Mouse (Mus musculus) kidney, adult 11 months (tissue): ENCODE measurements around the gene Mgll.

Source experiments
- DNase-seq: peaks from one replicate; pipeline ENCODE4 v3.0.0; 2022

Mgll gene

GRCm38 (mm10) chr6:88804966-88805577 is 80.9 kb downstream of the Mgll start:
- no peak for DNase-seq

DNA sequence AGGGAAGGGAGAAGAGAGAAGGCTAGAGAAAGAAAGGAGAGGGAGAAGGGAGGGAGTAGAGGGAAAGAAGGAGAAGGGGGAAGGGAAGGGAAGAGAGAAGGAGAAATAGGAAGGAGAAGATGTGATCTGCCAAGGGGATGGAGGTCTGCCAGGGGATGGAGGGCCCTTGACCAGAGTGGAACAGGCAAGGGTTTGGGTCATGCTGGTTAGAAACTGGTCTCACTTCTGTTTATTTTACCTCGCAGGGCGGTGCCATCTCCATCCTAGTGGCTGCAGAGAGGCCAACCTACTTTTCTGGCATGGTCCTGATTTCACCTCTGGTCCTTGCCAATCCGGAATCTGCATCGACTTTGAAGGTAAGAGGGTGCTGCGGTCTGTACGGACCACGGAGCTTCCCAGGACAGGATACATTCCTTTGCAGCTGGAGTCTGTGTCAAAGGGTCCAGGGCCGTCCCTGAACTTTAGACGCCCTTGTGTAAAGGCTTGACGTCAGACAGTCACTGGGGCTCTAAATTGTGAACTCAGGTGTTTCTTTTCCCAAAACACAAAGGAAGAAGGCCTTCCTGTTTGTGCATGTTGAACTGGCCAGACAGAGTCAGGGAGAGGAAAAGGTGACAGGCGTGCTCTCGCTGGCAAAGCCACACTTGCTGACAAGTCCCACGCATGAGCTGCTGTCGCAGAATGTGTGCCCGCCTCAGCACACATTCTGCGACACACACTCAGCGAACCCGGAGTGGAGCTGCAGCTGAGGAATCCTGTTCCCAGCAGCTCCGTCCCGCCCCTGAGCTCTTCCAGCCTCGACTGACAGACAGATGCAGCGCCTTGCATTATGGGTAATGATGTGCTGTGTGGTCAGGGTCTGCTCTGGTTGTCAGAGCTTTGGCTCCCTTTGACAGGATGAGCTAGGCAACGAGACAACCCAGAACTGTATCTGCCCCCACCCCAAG is 85.2 kb downstream of the Mgll start:
- DNase-seq, result no peak

- no peak for DNase-seq
Measured at GRCm38 (mm10) chr6:88810291-88810690, 86.1 kb downstream of the Mgll start.

DNA sequence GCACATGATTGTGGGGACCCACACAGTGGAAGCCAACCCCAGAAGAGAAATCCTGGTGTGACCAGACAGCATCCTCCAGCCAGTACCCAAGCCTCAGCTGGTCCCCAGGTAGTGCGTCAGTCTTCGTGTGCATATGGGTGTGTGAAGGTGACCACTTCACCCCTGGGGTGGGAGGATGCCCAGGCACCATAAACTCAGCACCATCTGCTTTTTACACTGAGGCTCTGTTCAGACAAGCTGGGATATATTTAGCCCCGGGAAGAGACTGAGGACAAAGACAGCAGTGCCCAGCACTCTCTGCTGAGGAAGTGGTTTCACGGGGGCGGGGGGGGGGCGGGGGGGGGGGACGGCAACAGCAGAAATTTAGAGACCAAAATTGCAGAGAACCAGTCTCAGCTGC is 87.2 kb downstream of the Mgll start:
- no peak for DNase-seq

DNA sequence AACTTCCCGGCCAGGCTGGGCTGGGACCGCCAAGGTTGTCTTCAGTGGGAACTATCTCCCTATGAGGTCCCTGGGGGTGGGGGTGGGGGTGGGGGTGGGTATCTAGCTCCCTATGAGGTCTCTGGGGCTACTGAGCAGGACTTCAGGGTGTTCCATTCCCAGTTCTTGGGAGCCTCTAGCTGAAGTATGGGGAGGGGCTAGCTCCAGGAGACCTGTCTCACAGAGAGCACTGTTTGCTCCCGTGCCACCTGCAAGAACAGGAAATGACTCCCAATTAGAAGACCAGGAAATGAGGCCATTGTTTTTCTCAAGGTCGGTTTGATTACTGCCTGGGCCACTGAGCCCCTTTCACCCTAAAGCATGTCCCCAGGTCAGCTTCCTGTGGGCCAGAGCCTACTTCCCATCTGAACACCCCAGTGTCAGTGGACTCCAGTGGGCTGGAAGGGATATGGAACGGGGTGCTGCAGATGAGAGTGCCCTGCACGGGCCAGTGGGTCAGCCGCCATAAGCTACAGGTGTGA is 87.7 kb downstream of the Mgll start:
- no peak for DNase-seq

DNA sequence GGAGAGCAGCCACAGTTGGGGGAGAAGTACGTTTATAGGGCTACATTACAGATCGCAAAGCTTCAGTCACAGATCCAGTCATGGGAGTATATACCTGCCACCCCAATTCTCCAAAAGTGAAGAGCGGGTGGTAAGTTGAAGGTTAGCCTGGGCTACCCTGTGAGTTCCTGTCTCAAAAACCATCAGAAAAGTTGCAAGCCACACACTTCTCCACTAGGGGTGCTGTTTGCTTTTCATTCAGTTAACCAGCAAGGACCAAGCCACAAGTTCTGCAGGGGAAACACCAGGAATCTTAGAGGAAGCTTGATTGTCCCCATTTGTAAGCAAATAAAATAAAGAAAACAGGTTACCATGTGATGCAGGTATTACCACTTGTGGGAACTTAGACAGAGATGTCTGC is 88.7 kb downstream of the Mgll start:
- DNase-seq, result no peak

GRCm38 (mm10) chr6:88813832-88814231 is 89.6 kb downstream of the Mgll start:
- no peak for DNase-seq

GRCm38 (mm10) chr6:88815036-88815435 is 90.8 kb downstream of the Mgll start:
- DNase-seq, result no peak

GRCm38 (mm10) chr6:88815489-88815888 is 91.3 kb downstream of the Mgll start:
- DNase-seq, result no peak

- no peak for DNase-seq
Measured at GRCm38 (mm10) chr6:88816913-88817312, 92.7 kb downstream of the Mgll start.

DNA sequence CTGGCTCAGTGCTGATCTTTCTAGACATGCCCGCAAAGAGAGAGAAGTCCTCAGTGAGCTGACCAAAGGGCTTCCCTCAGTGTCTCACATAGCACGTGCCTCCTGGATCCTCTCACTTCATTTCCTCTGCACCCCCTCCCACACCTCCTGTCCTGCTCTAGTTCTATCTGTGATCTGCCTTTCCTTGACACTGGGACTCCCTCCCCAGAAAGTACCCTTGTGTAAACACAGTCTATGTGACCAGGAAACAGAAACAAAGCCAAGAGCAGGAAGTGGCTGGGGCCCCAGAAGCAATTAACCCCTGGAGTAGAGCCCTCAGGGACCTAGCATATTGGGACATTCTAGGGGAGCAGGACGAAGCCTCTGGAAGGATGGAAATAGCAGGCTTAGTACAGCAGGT is 96.6 kb downstream of the Mgll start:
- DNase-seq, result no peak

GRCm38 (mm10) chr6:88821294-88821693 is 97.1 kb downstream of the Mgll start:
- no peak for DNase-seq

DNA sequence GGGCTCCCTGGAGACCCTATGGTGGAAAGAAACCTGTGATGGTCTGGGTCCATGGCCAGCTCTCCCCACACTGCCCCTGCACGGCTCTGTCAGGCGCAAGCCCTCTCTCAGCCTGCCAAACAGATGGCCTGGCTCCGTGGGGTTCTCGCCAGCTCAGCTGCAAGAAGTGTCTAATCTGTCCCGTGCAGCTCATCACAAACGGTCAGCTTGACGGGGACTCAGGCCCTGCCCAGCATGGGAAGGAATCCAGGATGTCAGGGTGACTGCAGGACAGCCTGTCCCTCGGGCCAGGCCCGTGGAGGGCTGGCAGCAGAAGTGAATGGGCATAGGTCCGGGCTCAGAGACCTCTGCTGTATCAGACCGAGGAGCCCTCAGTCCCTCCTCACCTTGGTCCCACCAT is 97.7 kb downstream of the Mgll start:
- DNase-seq, result no peak

DNA sequence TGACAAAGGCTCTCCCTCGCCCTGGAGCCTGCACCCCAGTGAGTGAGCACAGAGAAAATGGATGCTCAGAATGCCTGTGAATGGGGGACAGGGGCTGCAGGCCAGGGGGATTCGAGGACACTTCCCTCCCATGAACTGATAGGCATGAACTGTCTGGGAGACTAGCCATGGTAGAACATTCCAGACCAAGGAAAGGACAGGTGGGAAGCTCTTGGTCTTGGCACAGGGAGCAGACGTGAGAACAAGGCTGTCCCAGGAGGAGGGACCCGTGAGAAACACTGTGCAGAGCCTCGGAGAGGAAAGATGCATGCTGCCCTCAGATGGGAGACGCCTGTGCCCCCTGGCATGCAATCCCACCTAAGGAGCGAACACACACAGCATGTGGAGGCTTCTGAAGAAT is 100.0 kb downstream of the Mgll start:
- no peak for DNase-seq

DNA sequence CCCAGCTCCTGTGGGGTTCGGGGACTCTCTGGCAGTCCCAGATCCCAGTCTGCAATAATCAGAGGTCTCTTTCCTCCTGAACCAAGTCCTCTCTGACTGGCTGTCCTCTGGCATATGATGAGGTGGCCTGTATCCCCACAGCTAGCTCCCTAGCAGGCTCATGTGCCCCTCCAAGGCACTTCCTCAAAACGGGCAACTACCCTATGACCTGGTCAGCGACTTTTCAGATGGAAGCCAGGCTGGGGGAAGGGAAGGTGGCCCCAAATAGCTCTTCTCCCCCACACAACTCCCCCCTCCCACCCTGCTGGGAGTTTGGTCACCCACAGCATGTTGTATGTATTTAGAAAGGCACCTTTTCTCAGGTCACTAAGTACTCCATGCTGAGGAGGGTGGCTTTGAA is 101.9 kb downstream of the Mgll start:
- no peak for DNase-seq

DNA sequence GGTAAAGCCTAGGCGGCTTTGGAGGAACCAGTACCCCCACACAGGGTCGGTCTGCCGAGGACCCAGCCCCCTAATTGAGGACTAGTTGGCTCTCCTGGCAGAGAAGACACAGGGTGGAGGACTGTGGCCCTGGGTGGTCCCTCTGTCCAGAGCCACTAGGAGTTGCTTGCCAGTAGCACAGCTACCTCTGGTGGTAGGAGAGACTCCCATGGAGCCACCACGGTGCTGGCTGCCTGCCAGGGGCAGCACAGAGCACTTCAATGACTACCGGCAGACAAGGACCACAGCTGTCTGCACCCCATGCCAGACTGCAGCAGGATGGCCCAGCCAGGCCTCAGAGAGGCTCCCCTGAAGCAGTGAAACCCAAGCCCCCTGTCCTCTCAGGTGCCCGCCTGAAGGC is 102.3 kb downstream of the Mgll start:
- DNase-seq, result no peak

GRCm38 (mm10) chr6:88826965-88827364 is 102.8 kb downstream of the Mgll start:
- DNase-seq, result no peak

DNA sequence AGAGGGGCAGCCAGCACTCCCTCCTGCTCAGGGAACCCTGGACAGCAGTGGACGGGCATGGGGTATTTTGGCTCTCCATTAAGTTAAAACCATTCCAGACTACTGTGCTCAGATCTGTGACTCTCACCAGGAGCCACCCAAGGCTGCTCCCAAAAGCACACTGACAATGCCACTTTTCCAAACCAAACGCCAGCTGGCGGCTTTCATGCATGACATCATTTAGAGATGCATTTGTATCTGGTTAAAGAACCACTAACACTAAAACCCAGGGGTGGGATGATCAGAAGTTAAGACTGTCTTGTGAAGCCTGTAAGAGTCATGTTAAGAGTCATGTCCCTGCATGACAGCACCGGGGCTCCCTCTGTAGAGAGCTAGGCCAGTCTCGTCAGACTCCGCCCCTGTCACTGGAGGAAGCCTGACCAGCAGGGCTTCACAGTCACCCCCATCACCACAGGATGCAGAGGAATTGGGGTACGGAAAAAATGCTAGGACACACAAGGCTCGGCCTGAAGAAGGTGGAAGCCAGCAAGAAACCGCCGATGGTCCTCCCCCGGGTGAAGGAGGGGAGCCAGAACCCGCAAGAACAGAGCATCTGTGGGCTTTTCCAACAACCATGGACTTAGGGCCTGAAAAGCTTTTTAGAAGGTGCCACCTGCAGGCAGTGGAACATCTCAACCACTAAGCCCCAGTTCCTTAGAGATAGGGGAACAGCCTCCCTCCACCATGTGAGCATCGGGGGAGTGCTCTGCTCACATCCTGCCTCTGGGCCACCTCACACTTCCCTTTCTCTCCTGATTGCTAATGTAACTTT is 103.4 kb downstream of the Mgll start:
- DNase-seq, result no peak

- no peak for DNase-seq
Measured at GRCm38 (mm10) chr6:88828206-88829009, 104.2 kb downstream of the Mgll start.

DNA sequence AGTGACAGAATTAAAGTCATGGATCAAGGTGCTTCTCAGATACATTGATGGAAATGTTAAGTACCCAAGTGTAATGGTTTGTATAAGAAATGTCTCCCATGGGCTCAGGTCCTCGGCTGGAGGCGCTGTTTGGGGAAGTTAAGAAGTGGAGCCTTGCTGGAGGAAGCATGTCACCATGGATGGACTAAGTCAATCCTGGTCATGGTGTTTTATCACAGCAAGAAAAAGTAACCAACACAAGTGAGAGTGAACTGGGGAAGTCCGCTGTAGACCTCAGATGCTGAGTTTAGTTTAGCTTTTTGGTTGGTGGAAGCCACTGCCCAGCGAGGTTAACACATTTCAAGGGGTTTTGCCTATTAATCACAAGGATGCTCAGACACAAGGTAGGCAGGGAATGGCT is 105.4 kb downstream of the Mgll start:
- DNase-seq, result no peak

GRCm38 (mm10) chr6:88830112-88830702 is 106.0 kb downstream of the Mgll start:
- no peak for DNase-seq

GRCm38 (mm10) chr6:88831456-88831855 is 107.2 kb downstream of the Mgll start:
- DNase-seq, result no peak
